Mouse (Mus musculus) central nervous system, embryonic 11.5 days (tissue): ENCODE data around the gene Rps15a. TPM values are rescaled to one million over a fixed set of nuclear protein-coding genes. Genes with fewer than 3 reads are reported as not detected.

ENCODE experiments used
- polyA plus RNA-seq: library from polyadenylated mRNA; depleted of rRNA; stranded (reverse); fragments of >200 nt; gene quantifications from 2 replicates; pipeline ENCODE4 v1.2.3, GENCODE M21; 2012; rRNA removed

The Rps15a gene
- 3,186 and 5,028 TPM in 2 replicates for polyA plus RNA-seq

GRCm38 (mm10) chr7:118115877-118116568 is at the start of gene Rps15a:
Gene Rps15a (minus strand): TSS chr7:118116188.

GRCm38 (mm10) chr7:118129430-118130041 is 13.5 kb upstream of the Rps15a start, which contains the start of gene Arl6ip1:
Gene Arl6ip1 (minus strand): TSS chr7:118129662.

Other genes starting within 250 kb of the Rps15a start
- gene Arl6ip1, start 13.5 kb upstream of the Rps15a start, polyA plus RNA-seq, result 313 and 382 TPM in 2 replicates
- gene Smg1, start 127.5 kb upstream of the Rps15a start, polyA plus RNA-seq, result 40.6 and 57.5 TPM in 2 replicates